Mouse (Mus musculus): ENCODE results near the gene Snx8.

DNA sequence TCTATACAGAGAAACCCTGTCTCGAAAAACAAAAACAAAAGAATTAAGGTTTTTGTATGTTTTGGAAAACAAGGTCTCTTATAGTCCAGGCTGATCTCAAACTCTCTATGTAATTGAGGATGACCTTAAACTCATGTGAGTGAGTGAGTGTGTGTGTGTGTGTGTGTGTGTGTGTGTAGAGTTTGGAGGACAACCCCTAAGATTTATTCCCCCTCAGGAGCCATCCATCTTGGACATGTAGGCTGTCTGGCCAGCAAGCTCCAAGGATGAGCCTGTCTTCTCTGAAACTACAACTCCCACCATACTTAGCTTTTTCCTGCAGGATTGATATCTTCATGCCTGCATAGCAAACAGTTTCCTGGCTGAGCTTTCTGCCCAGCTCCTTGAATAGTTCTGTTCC is 2.4 kb upstream of the Snx8 start:
- TF ChIP-seq CTCF (IDR thresholded peaks at IDR 0.05; ENCODE audit: borderline replicate concordance, extremely low read depth, insufficient read depth, insufficient read length) (no peak), POLR2A (IDR thresholded peaks at IDR 0.05; ENCODE audit: borderline replicate concordance, extremely low read depth, insufficient read depth, insufficient read length, poor library complexity, severe bottlenecking) (no peak)
